Mouse (Mus musculus): ENCODE results near the gene Rimbp2.

GRCm38 (mm10) chr5:128739838-128740171, 213.5 kb downstream of the Rimbp2 start:
- no peak for TF ChIP-seq CHD2 (IDR thresholded peaks at IDR 0.05; ENCODE audit: low read depth, low read length)
- no peak for TF ChIP-seq MAFK (IDR thresholded peaks at IDR 0.05; ENCODE audit: insufficient read depth, low read depth, low read length)
- TF ChIP-seq HCFC1 (IDR thresholded peaks at IDR 0.05; ENCODE audit: borderline replicate concordance, insufficient read depth, low read length): no peak
- TF ChIP-seq ZC3H11A (IDR thresholded peaks at IDR 0.05; ENCODE audit: borderline replicate concordance, low read depth, low read length): no peak

All from ES-E14 (cell line).